Mouse (Mus musculus): ENCODE data around the gene Aifm2.

DNA sequence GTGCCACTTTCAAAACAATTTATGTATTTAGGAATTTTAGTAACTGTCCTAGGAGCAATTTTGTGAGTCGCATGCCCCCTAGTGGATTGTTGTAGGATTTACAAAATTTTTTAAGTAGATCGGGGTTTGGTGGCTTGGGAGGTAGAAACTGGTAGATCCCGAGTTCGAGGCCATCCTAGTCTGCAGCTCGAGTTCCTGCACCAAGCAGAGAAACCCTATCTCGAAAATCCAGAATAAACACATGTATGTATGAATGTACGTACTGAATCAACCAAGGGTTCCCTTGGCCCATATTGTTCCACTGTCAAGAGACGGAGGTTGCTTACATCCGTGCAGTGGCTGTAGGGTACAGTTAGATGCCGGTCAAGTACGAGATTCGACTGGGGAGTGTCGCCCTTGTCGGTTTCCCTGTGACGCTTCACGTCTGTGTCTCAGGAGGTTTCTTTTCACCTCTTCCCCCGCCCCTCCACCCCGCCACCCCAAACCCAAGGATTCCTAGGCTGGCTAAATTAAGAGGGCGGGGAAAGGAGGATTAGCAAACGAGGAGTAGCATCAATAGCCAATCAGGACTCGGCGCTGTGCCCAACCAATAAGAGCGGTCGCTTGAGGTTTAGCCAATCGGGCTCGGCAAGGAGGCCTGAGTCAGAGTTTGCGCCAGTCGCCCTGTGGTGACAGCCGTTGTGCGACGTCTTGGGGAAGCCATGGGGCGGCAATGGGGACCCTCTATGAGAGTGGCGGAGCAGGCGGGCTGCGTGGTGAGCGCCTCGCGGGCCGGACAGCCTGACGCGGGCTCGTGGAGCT lies 20.0 kb upstream of the Aifm2 start, which contains the start of gene Tysnd1:
- TF ChIP-seq CTCF (conservative IDR thresholded peaks at IDR 0.05; ENCODE audit: insufficient read depth, insufficient read length, low read depth, low read length), result no peak
- peak; percentile 67 for TF ChIP-seq POLR2A (IDR thresholded peaks at IDR 0.05; ENCODE audit: low read depth, low read length)
